Mouse (Mus musculus): ENCODE measurements at regions not wholly inside any gene's neighbourhood (a gene's known extent, or its start where the extent isn't known, plus 50 kb on each side); places are given as distances from the start of the nearest gene placed in this dataset.

GRCm38 (mm10) chr10:98796016-98796415 is 118.2 kb upstream of the Atp2b1 start:
- TF ChIP-seq POLR2A (IDR thresholded peaks at IDR 0.05; ENCODE audit: borderline replicate concordance, insufficient read depth, low read length) (no peak), CTCF (IDR thresholded peaks at IDR 0.05; ENCODE audit: borderline replicate concordance, insufficient read depth, low read depth, low read length) (no peak)

Data from cerebellum, adult 2 months (tissue).